21 mouse cellular contexts compared by ENCODE assay signal in the genomic region with DNA sequence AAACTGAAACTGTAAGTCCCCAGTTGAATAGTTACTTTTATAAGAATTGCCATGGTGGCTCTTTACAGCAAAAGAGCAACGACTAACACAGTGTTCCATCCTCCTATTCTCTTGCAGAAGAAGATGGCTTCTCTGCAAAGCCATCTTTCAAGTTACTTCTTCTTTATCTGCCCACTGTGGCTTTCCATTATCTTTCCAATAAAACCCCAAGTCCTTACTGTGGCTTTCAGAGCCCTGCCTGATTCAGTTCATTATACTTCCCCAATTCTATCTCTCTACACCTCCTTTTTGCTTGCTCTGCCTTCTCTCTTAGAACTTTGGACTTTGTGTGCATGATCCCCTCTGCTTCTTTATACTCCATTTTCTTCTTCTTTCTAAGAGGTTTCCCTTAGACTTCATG. TPM values are rescaled to one million over a fixed set of nuclear protein-coding genes. Genes with fewer than 3 reads are reported as not detected.
DNase-seq lines count a peak whose midpoint lies in the region; ATAC-seq lines count a peak whose summit lies in the region.
"Had no signal": no experiment of that assay in that cellular context is flagged by ENCODE, and none has a peak within 500 bp of the region (broad histone marks: within the 10 kb centered on the region; RNA-seq: fewer than 3 reads in every experiment).

No protein-coding gene starts in this region.

- peak; percentile 85 for ATAC-seq in granulocyte monocyte progenitor cell, adult 5-6 weeks (replicated peaks; ENCODE audit: poor library complexity, severe bottlenecking)
- ATAC-seq in megakaryocyte progenitor cell, adult 5-6 weeks (replicated peaks; ENCODE audit: poor library complexity): peak; percentile 90
- no peak for ATAC-seq in hindbrain, embryonic 12.5 days (ENCODE audit: low FRiP score)
- ATAC-seq in hindbrain, embryonic 11.5 days (ENCODE audit: low FRiP score): no peak
- ATAC-seq: forebrain, embryonic 13.5 days; forebrain, embryonic 15.5 days; forebrain, postnatal 0 days had no signal

- H3K27ac ChIP-seq in hindbrain, embryonic 12.5 days: no peak overlapping the region
- no peak overlapping the region for H3K27ac ChIP-seq in hindbrain, embryonic 11.5 days (ENCODE audit: low read depth, low read length)
- H3K27ac ChIP-seq: embryonic facial prominence, embryonic 10.5 days; embryonic facial prominence, embryonic 12.5 days; forebrain, embryonic 13.5 days; forebrain, embryonic 15.5 days had no signal

- H3K27me3 ChIP-seq in hindbrain, embryonic 12.5 days: no peaks in the 10 kb centered on the region
- H3K27me3 ChIP-seq in hindbrain, embryonic 11.5 days (ENCODE audit: control insufficient read depth, insufficient read depth, low read length): no peaks in the 10 kb centered on the region
- H3K27me3 ChIP-seq: embryonic facial prominence, embryonic 12.5 days; forebrain, embryonic 13.5 days; forebrain, embryonic 15.5 days had no signal

- no peak overlapping the region for H3K4me3 ChIP-seq in hindbrain, embryonic 12.5 days
- H3K4me3 ChIP-seq in hindbrain, embryonic 11.5 days (ENCODE audit: low read depth, low read length): no peak overlapping the region
- H3K4me3 ChIP-seq: embryonic facial prominence, embryonic 10.5 days; embryonic facial prominence, embryonic 12.5 days; forebrain, embryonic 13.5 days; forebrain, embryonic 15.5 days had no signal

- WGBS in hindbrain, embryonic 12.5 days: 78% methylated on average over 1 of the region's 1 CpGs
- WGBS in hindbrain, embryonic 11.5 days: 79% methylated on average over 1 of the region's 1 CpGs

- peak; percentile 46 for DNase-seq in MEL-GATA-1-ER (ENCODE audit: extremely low read depth, low read depth)
- DNase-seq in urinary bladder, postnatal 36 days (ENCODE audit: low spot score in 2 of 2): no peak
- no peak for DNase-seq in lung, postnatal 25 days (ENCODE audit: low spot score)
- DNase-seq in hindbrain, embryonic 11.5 days (ENCODE audit: low spot score): no peak
- DNase-seq: adrenal gland, adult 2 months; adrenal gland, postnatal 10 days; adrenal gland, postnatal 25 days; cerebellum, adult 11 months; cerebellum, adult 18-20 months; cerebellum, adult 8-10 months; cerebellum, adult 9-11 months; cerebellum, postnatal 14 days; cerebellum, postnatal 36 days; forebrain, postnatal 0 days had no signal

- H3K9ac ChIP-seq in hindbrain, embryonic 12.5 days: no peak overlapping the region
- no peak overlapping the region for H3K9ac ChIP-seq in hindbrain, embryonic 11.5 days (ENCODE audit: low read depth, low read length)
- H3K9ac ChIP-seq: embryonic facial prominence, embryonic 12.5 days; forebrain, embryonic 13.5 days; forebrain, embryonic 15.5 days; forebrain, postnatal 0 days had no signal

- no peaks in the 10 kb centered on the region for H3K36me3 ChIP-seq in hindbrain, embryonic 12.5 days
- H3K36me3 ChIP-seq in hindbrain, embryonic 11.5 days (ENCODE audit: control insufficient read depth, insufficient read depth, low read length): no peaks in the 10 kb centered on the region
- H3K36me3 ChIP-seq: embryonic facial prominence, embryonic 10.5 days; embryonic facial prominence, embryonic 12.5 days; forebrain, embryonic 15.5 days had no signal

- H3K4me1 ChIP-seq in hindbrain, embryonic 12.5 days: 0 out of 2 replicates have a peak, but pooled peaks cover 3% of the 10 kb centered on the region
- H3K4me1 ChIP-seq in hindbrain, embryonic 11.5 days (replicated peaks; ENCODE audit: control insufficient read depth, insufficient read depth, low read length): no peaks in the 10 kb centered on the region
- H3K4me1 ChIP-seq: embryonic facial prominence, embryonic 12.5 days; forebrain, embryonic 13.5 days; forebrain, embryonic 15.5 days had no signal

- H3K9me3 ChIP-seq in hindbrain, embryonic 12.5 days (replicated peaks): no peaks in the 10 kb centered on the region
- no peaks in the 10 kb centered on the region for H3K9me3 ChIP-seq in hindbrain, embryonic 11.5 days (ENCODE audit: control insufficient read depth, low read length)
- H3K9me3 ChIP-seq: embryonic facial prominence, embryonic 10.5 days; embryonic facial prominence, embryonic 12.5 days; forebrain, embryonic 13.5 days; forebrain, embryonic 15.5 days had no signal

- H3K4me2 ChIP-seq in hindbrain, embryonic 12.5 days (replicated peaks): no peak overlapping the region
- no peak overlapping the region for H3K4me2 ChIP-seq in hindbrain, embryonic 11.5 days (replicated peaks; ENCODE audit: low read depth, low read length)
- H3K4me2 ChIP-seq: embryonic facial prominence, embryonic 12.5 days; forebrain, embryonic 13.5 days; forebrain, embryonic 15.5 days had no signal

RNA-seq across cellular contexts. Expression of a gene that starts 30.1 kb away (rescaled TPM):
- total RNA-seq in granulocyte monocyte progenitor cell, adult 5-6 weeks (2014; fragmentation: Nextera tagmentation): not detected in 2 replicates
- total RNA-seq in granulocyte monocyte progenitor cell, adult 5-6 weeks (2017): not detected in 2 replicates
- total RNA-seq in megakaryocyte progenitor cell, adult 5-6 weeks (2015): not detected in 2 replicates
- total RNA-seq in megakaryocyte progenitor cell, adult 5-6 weeks (2017): not detected in 2 replicates
- 21.3 and 22.3 TPM in 2 replicates for polyA plus RNA-seq in hindbrain, embryonic 12.5 days (2016; fragmentation: Nextera tagmentation; extraction: Ambion mirVana)
- polyA plus RNA-seq in hindbrain, embryonic 11.5 days (2014; fragmentation: Nextera tagmentation; extraction: Ambion mirVana): 29.6 and 32.7 TPM in 2 replicates

RNA-seq across cellular contexts. Expression of a gene that starts 45.3 kb away (rescaled TPM):
- not detected in 2 replicates for total RNA-seq in granulocyte monocyte progenitor cell, adult 5-6 weeks (2014; fragmentation: Nextera tagmentation)
- not detected in 2 replicates for total RNA-seq in granulocyte monocyte progenitor cell, adult 5-6 weeks (2017)
- not detected in 2 replicates for total RNA-seq in megakaryocyte progenitor cell, adult 5-6 weeks (2015)
- total RNA-seq in megakaryocyte progenitor cell, adult 5-6 weeks (2017): not detected in 2 replicates
- 0.25 and 0.48 TPM in 2 replicates for polyA plus RNA-seq in hindbrain, embryonic 12.5 days (2016; fragmentation: Nextera tagmentation; extraction: Ambion mirVana)
- 0.21 and 0.32 TPM in 2 replicates for polyA plus RNA-seq in hindbrain, embryonic 11.5 days (2014; fragmentation: Nextera tagmentation; extraction: Ambion mirVana)
- total RNA-seq: adrenal gland, adult 2 months; adrenal gland, postnatal 10 days; adrenal gland, postnatal 25 days had no signal
- polyA plus RNA-seq: adrenal gland, adult 2 months; forebrain, embryonic 13.5 days; forebrain, embryonic 15.5 days; forebrain, postnatal 0 days had no signal

Comparison
In these comparisons a context has a peak if more than half of its experiments do, and no peak if none do; other contexts are left out.
1. ATAC-seq: peak in granulocyte monocyte progenitor cell, adult 5-6 weeks (single experiment) and megakaryocyte progenitor cell, adult 5-6 weeks (single experiment); none in hindbrain, embryonic 12.5 days (single experiment) and hindbrain, embryonic 11.5 days (single experiment).